8 mouse cellular contexts compared by ENCODE assay signal in genomic region chr19:45436019-45436418, GRCm38 (mm10).
DNase-seq lines count a peak whose midpoint lies in the region; ATAC-seq and TF ChIP-seq lines count a peak whose summit lies in the region.
"Not testable (repeated sequence)": the region's sequence is repeated elsewhere in the genome, so short reads cannot be mapped to it uniquely, and the experiment has no call there.

No protein-coding gene starts in this region.

- peak; percentile 25; the same call in 1 of the 2 replicates for TF ChIP-seq CTCF in bone marrow, adult 2 months (IDR thresholded peaks at IDR 0.05; ENCODE audit: control insufficient read depth, insufficient read depth, low read length)

- H3K9ac ChIP-seq in embryonic facial prominence, embryonic 14.5 days (ENCODE audit: low read depth, low read length); limb, embryonic 11.5 days (ENCODE audit: low read length); midbrain, embryonic 16.5 days (ENCODE audit: low read depth, low read length): not testable (repeated sequence)

- H3K36me3 ChIP-seq in embryonic facial prominence, embryonic 14.5 days (ENCODE audit: control insufficient read depth, insufficient read depth, low read length); limb, embryonic 11.5 days (ENCODE audit: control insufficient read depth, insufficient read depth, low read length); midbrain, embryonic 16.5 days (ENCODE audit: control insufficient read depth, insufficient read depth, low read length): not testable (repeated sequence)

- not testable (repeated sequence) for H3K27me3 ChIP-seq in embryonic facial prominence, embryonic 14.5 days (replicated peaks; ENCODE audit: control insufficient read depth, insufficient read depth, low read length); limb, embryonic 11.5 days (ENCODE audit: control insufficient read depth, insufficient read depth, low read length); midbrain, embryonic 16.5 days (ENCODE audit: control insufficient read depth, insufficient read depth, low read depth, low read length)

- ATAC-seq in CD4-positive, CD25-positive, alpha-beta regulatory T cell, adult 4 months = peak; percentile 70
- 0 out of 2 replicates have a peak, but pooled peaks have one; percentile 44 for ATAC-seq in embryonic facial prominence, embryonic 14.5 days (ENCODE audit: low read depth)
- not testable (repeated sequence) for ATAC-seq in limb, embryonic 11.5 days (ENCODE audit: insufficient number of reproducible peaks, low FRiP score, low TSS enrichment, low read depth)
- ATAC-seq in midbrain, embryonic 16.5 days = 0 out of 2 replicates have a peak, but pooled peaks have one; percentile 48

- H3K27ac ChIP-seq in bone marrow, adult 2 months (ENCODE audit: control insufficient read depth, insufficient read depth, low read depth, low read length, poor library complexity); embryonic facial prominence, embryonic 14.5 days (replicated peaks; ENCODE audit: low read depth, low read length); limb, embryonic 11.5 days (replicated peaks; ENCODE audit: low read depth, low read length); midbrain, embryonic 16.5 days (ENCODE audit: low read length): not testable (repeated sequence)

- not testable (repeated sequence) for H3K4me1 ChIP-seq in bone marrow, adult 2 months (ENCODE audit: control insufficient read depth, insufficient read depth, low read length); embryonic facial prominence, embryonic 14.5 days (ENCODE audit: control insufficient read depth, insufficient read depth, low read length); limb, embryonic 11.5 days (ENCODE audit: control insufficient read depth, insufficient read depth, low read length); midbrain, embryonic 16.5 days (ENCODE audit: control insufficient read depth, insufficient read depth, low read length)

- not testable (repeated sequence) for H3K9me3 ChIP-seq in embryonic facial prominence, embryonic 14.5 days (ENCODE audit: control insufficient read depth, low read length); limb, embryonic 11.5 days (ENCODE audit: control insufficient read depth, low read length); midbrain, embryonic 16.5 days (replicated peaks; ENCODE audit: control insufficient read depth, low read length, poor library complexity, severe bottlenecking)

- not testable (repeated sequence) for H3K4me2 ChIP-seq in embryonic facial prominence, embryonic 14.5 days (ENCODE audit: low read depth, low read length); limb, embryonic 11.5 days (ENCODE audit: low read depth, severe bottlenecking); midbrain, embryonic 16.5 days (ENCODE audit: low read length)

- DNase-seq in embryonic facial prominence, embryonic 14.5 days (ENCODE audit: low spot score) = peak; percentile 81
- DNase-seq in heart, adult 9 months (ENCODE audit: low spot score in 2 of 2) = peak; percentile 66 to 82
- DNase-seq in kidney, adult 8-10 months = peak; percentile 73 to 86
- DNase-seq in limb, embryonic 11.5 days (ENCODE audit: low spot score) = peak; percentile 75
- DNase-seq in spleen, postnatal 4 days (ENCODE audit: low spot score in 2 of 2) = peak; percentile 69 to 77

- TF ChIP-seq POLR2A in bone marrow, adult 2 months (IDR thresholded peaks at IDR 0.05; ENCODE audit: borderline replicate concordance, control insufficient read depth, low read depth, low read length) = not testable (repeated sequence)

- not testable (repeated sequence) for H3K4me3 ChIP-seq in bone marrow, adult 2 months (replicated peaks; ENCODE audit: control insufficient read depth, low read depth, low read length); embryonic facial prominence, embryonic 14.5 days (ENCODE audit: low read depth, low read length); limb, embryonic 11.5 days (ENCODE audit: low read depth, low read length); midbrain, embryonic 16.5 days (ENCODE audit: low read depth, low read length)
